Mouse (Mus musculus): ENCODE results near the gene Pip5k1c.

DNA sequence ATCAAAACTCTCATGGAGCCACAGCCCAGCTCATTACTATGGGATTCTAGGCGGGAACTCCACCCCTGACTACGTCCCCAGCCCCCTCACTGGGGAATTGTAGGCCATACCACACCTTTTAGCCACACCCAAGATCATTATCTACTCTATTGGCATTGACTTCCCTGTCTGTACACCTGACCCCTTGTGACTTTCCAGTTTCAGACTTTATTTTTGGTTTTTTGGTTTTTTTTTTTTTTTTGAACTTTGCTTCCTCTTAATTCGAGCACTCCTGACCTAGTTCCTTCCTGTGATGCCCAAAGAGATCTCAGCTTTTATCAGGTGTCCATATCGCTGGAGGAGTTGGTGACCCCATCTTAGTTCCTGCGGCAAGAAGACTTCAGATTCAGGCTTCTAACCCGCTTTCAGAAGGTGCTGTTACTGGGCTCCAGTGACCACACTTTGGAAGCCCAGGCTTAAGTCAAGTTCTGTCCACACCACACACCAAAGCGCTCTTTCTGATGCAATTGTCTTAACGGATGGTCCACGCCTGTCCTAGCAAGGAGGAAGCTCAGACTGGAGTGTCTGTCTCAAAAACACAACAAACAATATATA lies 1.2 kb upstream of the Pip5k1c start, which contains the start of gene Tjp3:
- TF ChIP-seq E2F4 (IDR thresholded peaks at IDR 0.05; ENCODE audit: insufficient read depth): no peak
- TF ChIP-seq TCF3 (IDR thresholded peaks at IDR 0.05; ENCODE audit: insufficient read length, low read depth): no peak
- no peak for TF ChIP-seq POLR2AphosphoS2 (IDR thresholded peaks at IDR 0.05; ENCODE audit: insufficient read length, low read depth)
- TF ChIP-seq POLR2A (IDR thresholded peaks at IDR 0.05; ENCODE audit: insufficient read length, low read depth): no peak

Data from myocyte (in vitro differentiated cells).